Mouse (Mus musculus): ENCODE measurements around the gene Ushbp1. TPM values are rescaled to one million over a fixed set of nuclear protein-coding genes. Genes with fewer than 3 reads are reported as not detected.

The Ushbp1 gene
- total RNA-seq, 2 experiments from 2014 or later, result 5.9 to 7.2 TPM

Other genes with a start within 250 kb of the Ushbp1 start
- 10 to 100 TPM; 29.0 to 30.0 TPM for gene Myo9b, start 123.1 kb downstream of the Ushbp1 start, total RNA-seq (2021)
- 10 to 100 TPM; 11.7 to 15.3 TPM for gene Haus8, start 122.9 kb downstream of the Ushbp1 start, total RNA-seq (2021)
- 10 to 100 TPM; 84.5 to 94.0 TPM for gene Use1, start 29.0 kb downstream of the Ushbp1 start, total RNA-seq (2021)
- gene Ocel1, start 24.5 kb downstream of the Ushbp1 start, total RNA-seq (2021), result 10 to 100 TPM; 20.2 TPM
- gene Nr2f6, start 13.8 kb downstream of the Ushbp1 start, total RNA-seq (2021), result 10 to 100 TPM; 32.2 to 34.2 TPM
- 10 to 100 TPM; 87.1 to 91.0 TPM for gene Babam1, start 1.1 kb upstream of the Ushbp1 start, total RNA-seq (2021)
- gene Ankle1, start 10.2 kb upstream of the Ushbp1 start, total RNA-seq (2021), result under 1 TPM; 0.29 to 0.38 TPM
- gene Abhd8, start 67.9 kb upstream of the Ushbp1 start, total RNA-seq (2021), result 100 to 1,000 TPM; 225 to 230 TPM
- gene Mrpl34, start 69.2 kb upstream of the Ushbp1 start, total RNA-seq (2021), result 10 to 100 TPM; 75.5 to 79.8 TPM
- 100 to 1,000 TPM in 1 of 2 experiments, 10 to 100 TPM in 1; 96.0 to 106 TPM for gene Dda1, start 73.4 kb upstream of the Ushbp1 start, total RNA-seq (2021)
- gene Ano8, start 90.2 kb upstream of the Ushbp1 start, total RNA-seq (2021), result 10 to 100 TPM; 68.7 to 74.9 TPM
- 10 to 100 TPM; 29.8 to 30.8 TPM for gene Gtpbp3, start 92.3 kb upstream of the Ushbp1 start, total RNA-seq (2021)
- 1 to 10 TPM; 6.6 to 7.6 TPM for gene Plvap, start 116.0 kb upstream of the Ushbp1 start, total RNA-seq (2021)
- gene Ccdc194, start 129.9 kb upstream of the Ushbp1 start, total RNA-seq (2021), result not detected
- 1 to 10 TPM; 2.8 to 4.2 TPM for gene Bst2, start 141.7 kb upstream of the Ushbp1 start, total RNA-seq (2021)
- 10 to 100 TPM; 32.9 to 38.5 TPM for gene Mvb12a, start 147.1 kb upstream of the Ushbp1 start, total RNA-seq (2021)
- gene Tmem221, start 163.1 kb upstream of the Ushbp1 start, total RNA-seq (2021), result under 1 TPM in 1 of 2 experiments, not detected in 1; 0.22 TPM
- under 1 TPM in 1 of 2 experiments, not detected in 1; 0.15 TPM for gene Nxnl1, start 170.8 kb upstream of the Ushbp1 start, total RNA-seq (2021)
- gene Slc27a1, start 173.1 kb upstream of the Ushbp1 start, total RNA-seq (2021), result 10 to 100 TPM; 82.0 to 84.3 TPM
- 10 to 100 TPM; 54.4 to 55.4 TPM for gene Pgls, start 196.4 kb upstream of the Ushbp1 start, total RNA-seq (2021)
- 1 to 10 TPM; 3.3 TPM for gene Fam129c, start 201.8 kb upstream of the Ushbp1 start, total RNA-seq (2021)
- 10 to 100 TPM; 59.4 to 64.7 TPM for gene Colgalt1, start 215.2 kb upstream of the Ushbp1 start, total RNA-seq (2021)